Mouse (Mus musculus) left cerebral cortex, adult 11 months (tissue): Measurements from ENCODE around the gene Khk.

ENCODE experiments used
- DNase-seq: peaks from one replicate; pipeline ENCODE4 v3.0.0; 2022; ENCODE audit warnings: low spot score

The Khk gene

GRCm38 (mm10) chr5:30934725-30935461 lies 13.7 kb downstream of the Khk start:
- DNase-seq = no peak

GRCm38 (mm10) chr5:30943004-30943403 lies 21.8 kb downstream of the Khk start:
- no peak for DNase-seq

- no peak for DNase-seq
Measured at GRCm38 (mm10) chr5:30944344-30944743, 23.1 kb downstream of the Khk start.

- DNase-seq = peak; percentile 59
Measured at GRCm38 (mm10) chr5:30944956-30945781, 23.9 kb downstream of the Khk start, which contains the start of gene Cgref1. Gene Cgref1 (minus strand): TSS chr5:30945591.

GRCm38 (mm10) chr5:30948620-30949019 lies 27.4 kb downstream of the Khk start:
- DNase-seq = no peak

GRCm38 (mm10) chr5:30949654-30950326 lies 28.6 kb downstream of the Khk start:
- DNase-seq = peak; percentile 83

GRCm38 (mm10) chr5:30950451-30950850 lies 29.2 kb downstream of the Khk start:
- DNase-seq = no peak

GRCm38 (mm10) chr5:30950922-30951321 lies 29.7 kb downstream of the Khk start:
- no peak for DNase-seq

- DNase-seq = no peak
Measured at GRCm38 (mm10) chr5:30951706-30952105, 30.5 kb downstream of the Khk start.

- no peak for DNase-seq
Measured at GRCm38 (mm10) chr5:30952551-30952950, 31.3 kb downstream of the Khk start.

GRCm38 (mm10) chr5:30954065-30954464 lies 32.8 kb downstream of the Khk start:
- DNase-seq = no peak

GRCm38 (mm10) chr5:30954556-30954955 lies 33.3 kb downstream of the Khk start:
- no peak for DNase-seq

- DNase-seq = no peak
Measured at GRCm38 (mm10) chr5:30955751-30956150, 34.5 kb downstream of the Khk start.

- DNase-seq = no peak
Measured at GRCm38 (mm10) chr5:30957891-30958290, 36.7 kb downstream of the Khk start.

- DNase-seq = no peak
Measured at GRCm38 (mm10) chr5:30959198-30959854, 38.1 kb downstream of the Khk start.

- peak; percentile 96 for DNase-seq
Measured at GRCm38 (mm10) chr5:30959966-30960501, 38.8 kb downstream of the Khk start, which contains the start of gene Preb. Gene Preb (minus strand): TSS chr5:30960361.

- no peak for DNase-seq
Measured at GRCm38 (mm10) chr5:30960814-30961213, 39.6 kb downstream of the Khk start.

GRCm38 (mm10) chr5:30961545-30962505 lies 40.6 kb downstream of the Khk start:
- DNase-seq = no peak

GRCm38 (mm10) chr5:30963916-30964315 lies 42.7 kb downstream of the Khk start:
- DNase-seq = no peak

- no peak for DNase-seq
Measured at GRCm38 (mm10) chr5:30966189-30966588, 45.0 kb downstream of the Khk start.

GRCm38 (mm10) chr5:30968416-30968815 lies 47.2 kb downstream of the Khk start, which contains the start of gene Tcf23:
Gene Tcf23 (plus strand): TSS chr5:30968662.
- DNase-seq = no peak
